Mouse (Mus musculus): ENCODE data around the gene Rhot1. TPM values are rescaled to one million over a fixed set of nuclear protein-coding genes. Genes with fewer than 3 reads are reported as not detected.

The Rhot1 gene
- total and polyA plus RNA-seq, 2 experiments from 2014 or later = 53.8 to 89.3 TPM

- no peak overlapping the region for H3K9ac ChIP-seq (replicated peaks; ENCODE audit: low read depth, low read length)
- no peak overlapping the region for H3K4me3 ChIP-seq (ENCODE audit: low read depth, low read length)
- H3K4me2 ChIP-seq (ENCODE audit: low read depth, low read length) = no peak overlapping the region
- H3K27ac ChIP-seq (ENCODE audit: low read depth) = no peak overlapping the region
- H3K4me1 ChIP-seq (ENCODE audit: control insufficient read depth, insufficient read depth) = peaks cover 6% of the 10 kb centered on the region; the same call in 1 of the 2 replicates
- H3K27me3 ChIP-seq (ENCODE audit: control insufficient read depth, insufficient read depth, low read length) = peaks cover 37% of the 10 kb centered on the region
- DNase-seq (ENCODE audit: low spot score) (no peak), ATAC-seq (ENCODE audit: insufficient read depth, low read depth) (no peak)
- TF ChIP-seq EP300 (IDR thresholded peaks at IDR 0.05; ENCODE audit: low read depth) (no peak), CTCF (IDR thresholded peaks at IDR 0.05; ENCODE audit: low read depth) (no peak)
- no peaks in the 10 kb centered on the region for H3K36me3 ChIP-seq (replicated peaks; ENCODE audit: control insufficient read depth, insufficient read depth, low read length)
- WGBS = 65% methylated on average over 10 of the region's 10 CpGs
- no peaks in the 10 kb centered on the region for H3K9me3 ChIP-seq (replicated peaks; ENCODE audit: control insufficient read depth, low read length)
Measured at GRCm38 (mm10) chr11:80304846-80305245, 96.0 kb downstream of the Rhot1 start.

DNA sequence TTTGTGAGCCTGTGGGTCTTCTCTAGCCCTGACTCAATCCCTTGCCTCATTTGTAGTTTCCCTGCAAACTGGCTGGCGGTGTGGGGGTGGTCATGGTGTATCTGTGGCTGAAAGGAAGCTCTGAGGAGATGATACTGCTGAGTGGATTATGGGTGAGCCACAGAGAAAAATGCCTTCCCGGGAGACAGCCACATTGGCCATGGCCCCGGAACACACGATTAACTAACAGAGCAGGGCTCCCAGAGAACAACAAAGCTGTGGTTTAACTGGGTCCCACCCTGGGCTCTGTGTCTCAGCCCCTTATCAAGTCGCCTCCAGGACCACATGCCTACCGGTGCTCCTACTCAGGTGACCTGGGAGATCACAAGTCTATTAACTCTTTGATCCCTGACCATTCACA, 99.7 kb downstream of the Rhot1 start:
- H3K27me3 ChIP-seq (ENCODE audit: control insufficient read depth, insufficient read depth, low read length) = peaks cover 12% of the 10 kb centered on the region; the same call in 1 of the 2 replicates
- DNase-seq (ENCODE audit: low spot score) (no peak), ATAC-seq (ENCODE audit: insufficient read depth, low read depth) (no peak)
- H3K9ac ChIP-seq (replicated peaks; ENCODE audit: low read depth, low read length) = no peak overlapping the region
- H3K4me3 ChIP-seq (ENCODE audit: low read depth, low read length) = no peak overlapping the region
- TF ChIP-seq CTCF (IDR thresholded peaks at IDR 0.05; ENCODE audit: low read depth) (no peak), EP300 (IDR thresholded peaks at IDR 0.05; ENCODE audit: low read depth) (no peak)
- no peaks in the 10 kb centered on the region for H3K4me1 ChIP-seq (ENCODE audit: control insufficient read depth, insufficient read depth)
- H3K27ac ChIP-seq (ENCODE audit: low read depth) = no peak overlapping the region
- no peaks in the 10 kb centered on the region for H3K36me3 ChIP-seq (replicated peaks; ENCODE audit: control insufficient read depth, insufficient read depth, low read length)
- no peak overlapping the region for H3K4me2 ChIP-seq (ENCODE audit: low read depth, low read length)
- no peaks in the 10 kb centered on the region for H3K9me3 ChIP-seq (replicated peaks; ENCODE audit: control insufficient read depth, low read length)
- WGBS = 46% methylated on average over 6 of the region's 6 CpGs

GRCm38 (mm10) chr11:80311271-80311670, 102.5 kb downstream of the Rhot1 start:
- H3K4me3 ChIP-seq (ENCODE audit: low read depth, low read length) = no peak overlapping the region
- H3K9ac ChIP-seq (replicated peaks; ENCODE audit: low read depth, low read length) = no peak overlapping the region
- DNase-seq (ENCODE audit: low spot score) (no peak), ATAC-seq (ENCODE audit: insufficient read depth, low read depth) (no peak)
- no peak overlapping the region for H3K27ac ChIP-seq (ENCODE audit: low read depth)
- H3K27me3 ChIP-seq (ENCODE audit: control insufficient read depth, insufficient read depth, low read length) = peaks cover 8% of the 10 kb centered on the region; the same call in 1 of the 2 replicates
- no peaks in the 10 kb centered on the region for H3K36me3 ChIP-seq (replicated peaks; ENCODE audit: control insufficient read depth, insufficient read depth, low read length)
- H3K4me1 ChIP-seq (ENCODE audit: control insufficient read depth, insufficient read depth) = no peaks in the 10 kb centered on the region
- H3K4me2 ChIP-seq (ENCODE audit: low read depth, low read length) = no peak overlapping the region
- no peaks in the 10 kb centered on the region for H3K9me3 ChIP-seq (replicated peaks; ENCODE audit: control insufficient read depth, low read length)
- TF ChIP-seq CTCF (IDR thresholded peaks at IDR 0.05; ENCODE audit: low read depth) = no peak
- no peak for TF ChIP-seq EP300 (IDR thresholded peaks at IDR 0.05; ENCODE audit: low read depth)
- 61% methylated on average over 4 of the region's 4 CpGs for WGBS

- TF ChIP-seq EP300 (IDR thresholded peaks at IDR 0.05; ENCODE audit: low read depth) (no peak), CTCF (IDR thresholded peaks at IDR 0.05; ENCODE audit: low read depth) (no peak)
- WGBS = 28% methylated on average over 2 of the region's 2 CpGs
- H3K9ac ChIP-seq (replicated peaks; ENCODE audit: low read depth, low read length) = no peak overlapping the region
Measured at GRCm38 (mm10) chr11:80312049-80312448, 103.2 kb downstream of the Rhot1 start.

DNA sequence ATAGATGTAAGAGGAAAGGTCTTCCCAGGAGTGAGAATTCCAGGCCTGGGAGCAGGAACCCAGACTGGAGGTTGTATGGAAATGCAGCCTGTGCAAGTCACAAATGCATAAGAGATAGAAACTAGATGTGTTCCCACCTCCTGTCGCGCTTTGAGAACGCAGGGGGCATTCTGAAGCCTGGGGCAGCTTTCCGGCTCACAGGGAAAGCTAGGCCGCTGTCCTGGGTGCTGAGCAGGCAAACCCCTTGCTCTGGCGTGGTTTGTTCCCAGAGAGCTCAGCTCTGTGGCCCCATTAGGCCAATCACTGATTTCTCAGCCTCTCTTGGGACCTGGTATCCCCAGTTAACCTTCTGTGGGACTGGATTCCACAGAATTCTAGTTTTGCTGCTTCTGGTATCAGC, 103.7 kb downstream of the Rhot1 start:
- Histone ChIP-seq H3K4me1 (ENCODE audit: control insufficient read depth, insufficient read depth) (no peaks in the 10 kb centered on the region), H3K9me3 (replicated peaks; ENCODE audit: control insufficient read depth, low read length) (no peaks in the 10 kb centered on the region), H3K4me3 (ENCODE audit: low read depth, low read length) (no peak overlapping the region), H3K27me3 (ENCODE audit: control insufficient read depth, insufficient read depth, low read length) (peaks cover 8% of the 10 kb centered on the region; the same call in 1 of the 2 replicates), H3K9ac (replicated peaks; ENCODE audit: low read depth, low read length) (no peak overlapping the region), H3K4me2 (ENCODE audit: low read depth, low read length) (no peak overlapping the region), H3K27ac (ENCODE audit: low read depth) (no peak overlapping the region), H3K36me3 (replicated peaks; ENCODE audit: control insufficient read depth, insufficient read depth, low read length) (no peaks in the 10 kb centered on the region)
- 0% methylated on average over 6 of the region's 6 CpGs for WGBS
- ATAC-seq (ENCODE audit: insufficient read depth, low read depth) (no peak), DNase-seq (ENCODE audit: low spot score) (no peak)
- TF ChIP-seq CTCF (IDR thresholded peaks at IDR 0.05; ENCODE audit: low read depth) (no peak), EP300 (IDR thresholded peaks at IDR 0.05; ENCODE audit: low read depth) (no peak)

More at GRCm38 (mm10) chr11:80312049-80312448, 103.2 kb downstream of the Rhot1 start:
- Histone ChIP-seq H3K9me3 (replicated peaks; ENCODE audit: control insufficient read depth, low read length) (no peaks in the 10 kb centered on the region), H3K27me3 (ENCODE audit: control insufficient read depth, insufficient read depth, low read length) (peaks cover 8% of the 10 kb centered on the region; the same call in 1 of the 2 replicates), H3K4me2 (ENCODE audit: low read depth, low read length) (no peak overlapping the region), H3K4me1 (ENCODE audit: control insufficient read depth, insufficient read depth) (no peaks in the 10 kb centered on the region), H3K4me3 (ENCODE audit: low read depth, low read length) (no peak overlapping the region), H3K36me3 (replicated peaks; ENCODE audit: control insufficient read depth, insufficient read depth, low read length) (no peaks in the 10 kb centered on the region), H3K27ac (ENCODE audit: low read depth) (no peak overlapping the region)
- DNase-seq (ENCODE audit: low spot score) = no peak
- ATAC-seq (ENCODE audit: insufficient read depth, low read depth) = no peak

GRCm38 (mm10) chr11:80313462-80313861, 104.6 kb downstream of the Rhot1 start:
- Histone ChIP-seq H3K36me3 (replicated peaks; ENCODE audit: control insufficient read depth, insufficient read depth, low read length) (no peaks in the 10 kb centered on the region), H3K4me3 (ENCODE audit: low read depth, low read length) (no peak overlapping the region), H3K4me1 (ENCODE audit: control insufficient read depth, insufficient read depth) (no peaks in the 10 kb centered on the region), H3K9me3 (replicated peaks; ENCODE audit: control insufficient read depth, low read length) (no peaks in the 10 kb centered on the region), H3K27ac (ENCODE audit: low read depth) (no peak overlapping the region), H3K27me3 (ENCODE audit: control insufficient read depth, insufficient read depth, low read length) (peaks cover 8% of the 10 kb centered on the region; the same call in 1 of the 2 replicates), H3K9ac (replicated peaks; ENCODE audit: low read depth, low read length) (no peak overlapping the region), H3K4me2 (ENCODE audit: low read depth, low read length) (no peak overlapping the region)
- ATAC-seq (ENCODE audit: insufficient read depth, low read depth) (no peak), DNase-seq (ENCODE audit: low spot score) (no peak)
- TF ChIP-seq CTCF (IDR thresholded peaks at IDR 0.05; ENCODE audit: low read depth) (no peak), EP300 (IDR thresholded peaks at IDR 0.05; ENCODE audit: low read depth) (no peak)
- 57% methylated on average over 1 of the region's 1 CpGs for WGBS
